Mouse (Mus musculus) midbrain, embryonic 11.5 days (tissue): ENCODE data around the gene Gm8947. TPM values are rescaled to one million over a fixed set of nuclear protein-coding genes. Genes with fewer than 3 reads are reported as not detected.

ENCODE experiments used
- ATAC-seq: fragments of 200-750 bp; cut with Nextera tagmentation; 2 replicates; pipeline ENCODE4 v1.8.0; 2017; ENCODE audit warnings: moderate TSS enrichment, moderate library complexity; ENCODE audit not compliant: low FRiP score
- DNase-seq: peaks from one replicate; pipeline ENCODE4 v3.0.0; 2015; ENCODE audit warnings: low spot score; ENCODE audit errors: missing footprints
- H3K27ac ChIP-seq: fragments of 300-500 bp; sonication (generic); 2 replicates; pipeline ENCODE4 v1.5.1; 2014; ENCODE audit warnings: low read depth, low read length
- H3K27me3 ChIP-seq: fragments of 300-500 bp; sonication (generic); 2 replicates; pipeline ENCODE4 v1.6.1; 2014; ENCODE audit warnings: mild to moderate bottlenecking, low read length, moderate library complexity, mixed read lengths; ENCODE audit not compliant: control insufficient read depth, insufficient read depth
- H3K36me3 ChIP-seq: fragments of 300-500 bp; sonication (generic); 2 replicates; pipeline ENCODE4 v1.6.1; 2014; ENCODE audit warnings: mild to moderate bottlenecking, low read length, moderate library complexity, mixed read lengths; ENCODE audit not compliant: control insufficient read depth, insufficient read depth
- H3K4me1 ChIP-seq: fragments of 300-500 bp; sonication (generic); 2 replicates; pipeline ENCODE4 v1.6.1; 2014; ENCODE audit warnings: low read length; ENCODE audit not compliant: control insufficient read depth, insufficient read depth
- H3K4me2 ChIP-seq: fragments of 300-500 bp; sonication (generic); 2 replicates; pipeline ENCODE4 v1.6.1; 2014; ENCODE audit warnings: mild to moderate bottlenecking, moderate library complexity
- H3K4me3 ChIP-seq: fragments of 300-500 bp; sonication (generic); 2 replicates; pipeline ENCODE4 v1.5.1; 2014; ENCODE audit warnings: low read depth, low read length
- H3K9ac ChIP-seq: fragments of 300-500 bp; sonication (generic); 2 replicates; pipeline ENCODE4 v1.6.1; 2014; ENCODE audit warnings: low read length
- H3K9me3 ChIP-seq: fragments of 300-500 bp; sonication (generic); 2 replicates; pipeline ENCODE4 v1.6.1; 2016; ENCODE audit warnings: low read length; ENCODE audit not compliant: control insufficient read depth
- WGBS: fragments of 180-500 bp; shearing (Covaris S2); extraction: QIAGEN DNeasy Blood & Tissue Kit; methylation state at CpG from one replicate; pipeline ENCODE4 v1.1.7; 2014; 5-methylcytosine and 5-hydroxymethylcytosine counted together
- polyA plus RNA-seq: library from polyadenylated mRNA; unstranded; fragments of >200 nt; fragmentation: Nextera tagmentation; extraction: Ambion mirVana; gene quantifications from 2 replicates; pipeline ENCODE4 v1.2.1, GENCODE M21; 2014

Gm8947 gene
- polyA plus RNA-seq, 1 experiment from 2014 or later = 0.42 TPM

- ATAC-seq (no peak), DNase-seq (no peak)
- H3K27me3 ChIP-seq = no peaks in the 10 kb centered on the region
- no peak overlapping the region for H3K4me3 ChIP-seq
- no peak overlapping the region for H3K9ac ChIP-seq
- H3K4me1 ChIP-seq = no peaks in the 10 kb centered on the region
- no peaks in the 10 kb centered on the region for H3K36me3 ChIP-seq
- H3K27ac ChIP-seq = no peak overlapping the region
- 86% methylated on average over 1 of the region's 1 CpGs for WGBS
- no peaks in the 10 kb centered on the region for H3K9me3 ChIP-seq
- no peak overlapping the region for H3K4me2 ChIP-seq
Observed at GRCm38 (mm10) chr1:151215985-151216384, 23.8 kb downstream of the Gm8947 start.

GRCm38 (mm10) chr1:151216417-151216816 lies 24.2 kb downstream of the Gm8947 start:
- 54% methylated on average over 3 of the region's 3 CpGs for WGBS
- Histone ChIP-seq H3K4me2 (no peak overlapping the region), H3K27ac (no peak overlapping the region), H3K4me3 (no peak overlapping the region), H3K9ac (no peak overlapping the region), H3K9me3 (no peaks in the 10 kb centered on the region), H3K4me1 (no peaks in the 10 kb centered on the region), H3K36me3 (no peaks in the 10 kb centered on the region), H3K27me3 (no peaks in the 10 kb centered on the region)
- ATAC-seq = no peak
- no peak for DNase-seq

DNA sequence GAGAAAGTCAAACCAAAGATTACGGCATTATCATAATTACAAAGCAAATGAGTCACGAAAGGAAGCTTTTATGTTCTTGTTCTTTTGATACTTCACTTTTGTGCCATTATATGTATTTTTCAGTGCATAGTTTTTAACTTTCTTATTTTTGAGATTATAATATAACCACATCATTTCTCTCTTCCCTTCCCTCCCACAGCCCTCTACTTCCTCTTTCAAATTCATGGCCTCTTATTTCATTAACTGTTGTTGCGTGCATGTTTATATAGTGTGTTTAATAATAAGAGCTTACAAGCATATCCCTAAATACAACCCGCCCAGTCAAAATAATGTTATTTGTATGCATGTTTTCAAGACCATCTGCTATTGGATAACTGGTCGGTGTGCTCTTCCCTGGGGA lies 26.9 kb downstream of the Gm8947 start:
- Histone ChIP-seq H3K27me3 (no peaks in the 10 kb centered on the region), H3K36me3 (no peaks in the 10 kb centered on the region), H3K4me2 (no peak overlapping the region), H3K9ac (no peak overlapping the region), H3K4me3 (no peak overlapping the region), H3K9me3 (no peaks in the 10 kb centered on the region), H3K27ac (no peak overlapping the region), H3K4me1 (no peaks in the 10 kb centered on the region)
- ATAC-seq = no peak
- no peak for DNase-seq
- WGBS = 91% methylated on average over 5 of the region's 5 CpGs

DNA sequence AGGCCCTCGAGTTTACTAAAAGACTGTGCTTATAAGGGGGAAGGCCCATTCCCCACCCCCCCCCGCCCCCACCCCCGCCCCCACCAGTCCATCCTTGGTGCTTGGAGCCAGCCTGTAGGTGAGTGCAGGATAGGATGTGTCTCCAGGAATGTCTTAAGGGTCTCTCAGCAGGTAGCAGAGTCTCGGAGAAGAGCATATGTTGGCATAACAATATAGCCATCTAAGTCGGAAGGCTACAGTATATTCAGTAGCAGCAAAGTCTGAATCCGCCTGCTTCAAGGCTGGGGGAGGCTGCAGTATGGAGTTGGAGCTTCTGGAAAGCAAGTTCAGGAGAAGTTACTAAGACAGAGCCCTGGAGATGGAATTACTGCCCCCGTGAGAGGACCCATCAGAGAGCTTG lies 27.9 kb downstream of the Gm8947 start:
- ATAC-seq (no peak), DNase-seq (no peak)
- WGBS = 69% methylated on average over 7 of the region's 7 CpGs
- Histone ChIP-seq H3K4me2 (no peak overlapping the region), H3K9me3 (no peaks in the 10 kb centered on the region), H3K4me3 (no peak overlapping the region), H3K27ac (no peak overlapping the region), H3K27me3 (no peaks in the 10 kb centered on the region), H3K36me3 (no peaks in the 10 kb centered on the region), H3K9ac (no peak overlapping the region), H3K4me1 (no peaks in the 10 kb centered on the region)

GRCm38 (mm10) chr1:151222561-151223267 lies 30.5 kb downstream of the Gm8947 start:
- WGBS = 89% methylated on average over 10 of the region's 10 CpGs
- no peak overlapping the region for H3K4me3 ChIP-seq
- no peaks in the 10 kb centered on the region for H3K4me1 ChIP-seq
- H3K27ac ChIP-seq = no peak overlapping the region
- no peaks in the 10 kb centered on the region for H3K9me3 ChIP-seq
- H3K36me3 ChIP-seq = no peaks in the 10 kb centered on the region
- no peak overlapping the region for H3K9ac ChIP-seq
- no peak overlapping the region for H3K4me2 ChIP-seq
- H3K27me3 ChIP-seq = no peaks in the 10 kb centered on the region
- DNase-seq (no peak), ATAC-seq (no peak)

DNA sequence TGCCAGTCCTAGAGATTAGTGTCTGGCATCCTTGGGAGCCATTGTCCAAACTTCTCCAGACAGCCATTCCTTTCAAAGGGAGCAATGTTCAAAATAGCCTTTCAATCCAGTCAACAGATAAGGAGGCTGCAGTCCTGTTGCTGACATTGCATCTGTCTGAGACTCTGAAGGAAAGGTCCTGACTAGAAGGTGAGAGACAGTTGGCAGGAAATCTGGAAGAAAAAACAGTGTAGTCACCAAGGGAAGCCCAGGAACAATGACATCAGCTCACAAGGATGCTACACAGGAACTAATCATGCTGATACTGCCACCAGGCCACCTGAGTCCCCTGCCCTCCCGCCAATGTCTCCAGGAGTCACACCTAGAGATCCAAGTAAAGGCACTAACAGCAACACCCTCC lies 31.2 kb downstream of the Gm8947 start:
- no peak overlapping the region for H3K4me3 ChIP-seq
- no peaks in the 10 kb centered on the region for H3K9me3 ChIP-seq
- H3K36me3 ChIP-seq = no peaks in the 10 kb centered on the region
- H3K27ac ChIP-seq = no peak overlapping the region
- ATAC-seq (no peak), DNase-seq (no peak)
- H3K27me3 ChIP-seq = no peaks in the 10 kb centered on the region
- H3K4me2 ChIP-seq = no peak overlapping the region
- WGBS = 69% methylated on average over 1 of the region's 1 CpGs
- H3K9ac ChIP-seq = no peak overlapping the region
- H3K4me1 ChIP-seq = no peaks in the 10 kb centered on the region

- WGBS = 93% methylated on average over 1 of the region's 1 CpGs
- H3K9ac ChIP-seq = no peak overlapping the region
- H3K4me3 ChIP-seq = no peak overlapping the region
- no peaks in the 10 kb centered on the region for H3K27me3 ChIP-seq
- no peaks in the 10 kb centered on the region for H3K4me1 ChIP-seq
- H3K4me2 ChIP-seq = no peak overlapping the region
- H3K9me3 ChIP-seq = no peaks in the 10 kb centered on the region
- no peak overlapping the region for H3K27ac ChIP-seq
- ATAC-seq (no peak), DNase-seq (no peak)
- H3K36me3 ChIP-seq = no peaks in the 10 kb centered on the region
Observed at GRCm38 (mm10) chr1:151224536-151224935, 32.4 kb downstream of the Gm8947 start.

DNA sequence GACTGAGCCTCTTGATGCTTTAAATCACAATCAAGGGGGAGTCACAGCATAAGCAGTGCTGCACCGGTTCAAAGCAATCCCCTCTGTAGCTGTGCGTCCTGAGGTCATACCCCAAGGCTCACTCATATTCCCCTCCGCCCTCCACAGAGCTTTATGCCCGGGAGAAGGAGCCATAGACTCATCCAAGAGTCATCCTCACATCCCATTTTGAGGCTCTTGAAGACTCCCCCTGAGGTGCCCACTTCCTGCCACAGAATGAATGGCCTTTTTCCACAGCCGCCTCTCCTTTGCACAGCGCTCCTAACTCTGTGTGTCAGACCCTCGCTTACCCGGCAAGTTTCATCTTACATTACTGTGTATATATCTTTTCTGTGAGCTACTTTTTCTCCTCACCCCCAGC lies 35.3 kb downstream of the Gm8947 start:
- ATAC-seq = no peak
- WGBS = 87% methylated on average over 8 of the region's 8 CpGs
- H3K4me2 ChIP-seq = no peak overlapping the region

DNA sequence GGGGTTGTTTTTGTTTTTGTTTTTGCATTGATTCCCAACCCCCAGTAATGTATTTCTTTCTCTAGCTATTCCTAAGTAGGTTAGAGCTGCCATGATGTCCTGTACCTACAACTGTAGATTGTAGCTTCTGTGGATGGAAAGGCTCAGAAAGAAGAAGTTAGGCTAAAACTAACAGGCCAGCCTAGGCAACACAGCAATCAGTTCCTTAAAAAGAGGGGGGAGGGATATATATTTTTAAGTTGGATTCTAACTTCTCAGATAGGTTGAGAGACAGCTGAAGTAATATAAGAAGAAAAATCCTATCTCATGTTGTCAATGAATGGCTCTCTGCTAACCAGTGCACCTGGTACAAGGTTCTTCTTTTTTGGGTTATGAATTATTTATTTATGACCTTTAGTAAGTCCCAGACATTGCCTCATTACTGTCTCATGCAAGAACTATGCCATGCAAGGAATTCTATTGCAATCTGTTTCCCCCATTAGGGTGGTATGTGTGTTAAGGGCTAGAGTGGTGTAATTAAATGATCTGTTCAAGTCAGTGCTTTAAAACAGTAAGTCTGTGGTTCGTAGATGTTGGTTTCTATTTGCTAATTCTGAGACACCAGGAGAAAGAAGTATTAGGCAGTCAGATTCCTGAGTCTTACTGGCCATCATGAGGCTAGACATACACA lies 36.3 kb downstream of the Gm8947 start:
- H3K4me1 ChIP-seq = no peaks in the 10 kb centered on the region
- no peak overlapping the region for H3K4me3 ChIP-seq
- no peak overlapping the region for H3K4me2 ChIP-seq
- no peaks in the 10 kb centered on the region for H3K9me3 ChIP-seq
- 83% methylated on average over 1 of the region's 1 CpGs for WGBS
- no peaks in the 10 kb centered on the region for H3K27me3 ChIP-seq
- no peak overlapping the region for H3K9ac ChIP-seq
- ATAC-seq (no peak), DNase-seq (no peak)
- no peak overlapping the region for H3K27ac ChIP-seq
- no peaks in the 10 kb centered on the region for H3K36me3 ChIP-seq

More for the DNA sequence above, 35.3 kb downstream of the Gm8947 start:
- no peak overlapping the region for H3K27ac ChIP-seq
- no peaks in the 10 kb centered on the region for H3K9me3 ChIP-seq
- H3K27me3 ChIP-seq = no peaks in the 10 kb centered on the region
- no peaks in the 10 kb centered on the region for H3K36me3 ChIP-seq
- H3K9ac ChIP-seq = no peak overlapping the region
- no peak overlapping the region for H3K4me3 ChIP-seq
- no peak for DNase-seq
- no peaks in the 10 kb centered on the region for H3K4me1 ChIP-seq
